Mouse (Mus musculus): Measurements from ENCODE around the gene Prkd2.

The Prkd2 gene

DNA sequence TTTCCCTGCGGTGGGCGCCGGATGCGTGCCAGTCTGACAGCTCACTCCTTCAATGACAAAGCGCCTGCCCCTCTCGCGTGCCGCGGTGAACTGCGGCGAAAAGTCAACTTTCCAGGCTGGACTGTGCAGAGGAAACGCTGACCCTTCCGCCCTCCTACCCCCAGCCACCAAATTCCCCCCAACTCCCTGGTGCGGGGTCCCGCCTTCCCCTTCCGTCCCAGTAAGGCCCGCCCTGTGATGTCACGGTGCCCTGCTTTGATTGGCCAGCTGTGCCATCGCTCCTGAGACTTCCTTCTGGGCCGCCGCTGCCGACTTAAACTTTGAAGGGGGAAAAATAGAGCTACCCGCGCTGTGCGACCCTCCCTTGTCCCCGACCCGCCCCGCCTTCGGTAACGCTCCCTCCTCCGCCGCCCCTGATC, at the start of gene Prkd2:
Gene Prkd2, plus strand, starts transcription at position 258 of the 419 bp plus-strand sequence.
- DNase-seq (ENCODE audit: low spot score in 2 of 2) = peak; percentile 90 to 92

DNA sequence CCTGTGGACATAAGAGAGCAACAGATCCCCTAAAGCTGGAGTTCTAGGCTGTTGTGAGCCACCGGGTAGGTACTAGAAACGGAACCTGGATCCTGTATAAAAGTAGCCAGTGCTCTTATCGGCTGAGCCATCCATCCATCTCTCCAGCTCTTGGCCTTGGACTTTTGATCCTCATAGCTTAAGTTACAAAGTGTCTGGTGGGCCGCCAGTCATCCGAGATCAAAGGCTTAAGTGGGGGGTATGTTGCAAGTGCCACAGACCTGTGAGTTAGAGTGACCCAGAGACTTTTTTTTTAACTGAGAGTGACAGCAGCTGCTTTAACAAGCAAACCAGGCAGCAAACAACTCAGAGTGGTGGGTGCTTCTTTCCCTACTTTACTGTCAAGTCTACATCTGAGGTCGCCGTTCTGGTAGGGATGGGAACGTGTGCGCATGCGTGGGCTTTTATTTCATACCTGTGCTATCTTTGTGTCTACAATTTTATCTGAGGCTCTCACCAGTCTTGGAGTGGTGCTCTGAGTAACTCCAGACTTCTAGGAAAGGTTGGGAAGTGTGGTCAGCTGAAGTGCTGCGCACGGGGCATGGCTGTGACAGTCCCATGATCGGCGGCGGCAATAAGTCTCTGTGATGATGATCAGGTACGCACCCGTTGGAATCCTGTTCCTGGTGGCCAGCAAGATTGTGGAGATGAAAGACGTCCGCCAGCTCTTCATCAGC, 49.5 kb upstream of the Prkd2 start:
- DNase-seq (ENCODE audit: low spot score in 2 of 2) = no peak

DNA sequence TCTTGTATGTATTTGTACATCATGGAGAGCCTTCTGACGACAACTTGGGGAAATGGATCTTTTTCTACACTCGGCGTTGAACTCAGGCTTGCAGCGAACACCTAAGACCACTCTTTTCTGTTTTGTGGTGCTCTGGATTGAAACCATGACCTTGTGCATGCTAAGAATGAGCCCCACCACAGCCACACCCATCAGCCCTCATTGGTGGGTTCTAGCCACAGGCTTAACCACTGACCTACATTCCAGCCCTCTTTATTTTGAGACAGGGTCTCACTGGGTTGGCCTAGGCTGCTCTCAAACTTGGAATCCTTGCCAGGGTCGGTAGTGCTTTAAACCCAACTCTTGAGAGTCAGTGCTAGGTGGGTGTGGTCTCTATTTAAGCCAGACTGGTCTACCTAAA, 47.8 kb upstream of the Prkd2 start:
- no peak for DNase-seq (ENCODE audit: low spot score in 2 of 2)

DNA sequence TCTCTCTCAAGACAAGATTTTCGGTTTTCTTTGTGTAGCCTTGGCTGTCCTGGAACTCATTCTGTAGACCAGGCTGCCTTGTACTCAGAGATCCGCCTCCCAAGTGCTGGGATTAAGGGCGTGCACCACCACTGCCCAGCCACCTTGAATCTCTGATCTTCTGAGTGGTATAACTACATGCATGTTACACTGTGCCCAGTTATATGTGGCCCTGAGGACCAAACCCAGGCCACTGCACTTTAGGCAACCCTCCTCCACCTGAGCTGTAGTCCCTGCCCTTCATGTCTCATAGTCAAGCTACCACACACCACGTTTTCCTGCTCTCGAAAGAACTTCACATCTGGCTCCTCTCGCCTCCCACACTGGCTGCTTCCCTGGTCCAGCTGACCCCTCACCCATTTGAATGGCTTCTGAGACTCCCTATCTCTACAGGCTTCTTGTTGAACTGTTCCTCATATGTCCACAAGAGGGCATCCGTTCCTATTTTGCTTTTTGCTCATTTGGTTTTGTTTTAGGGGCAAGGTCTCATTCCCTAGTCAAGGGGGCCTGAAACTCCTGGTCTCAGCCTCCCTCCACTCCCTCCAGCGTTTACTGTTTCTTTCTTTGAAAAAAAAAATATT, 38.2 kb upstream of the Prkd2 start:
- DNase-seq (ENCODE audit: low spot score in 2 of 2) = no peak

DNA sequence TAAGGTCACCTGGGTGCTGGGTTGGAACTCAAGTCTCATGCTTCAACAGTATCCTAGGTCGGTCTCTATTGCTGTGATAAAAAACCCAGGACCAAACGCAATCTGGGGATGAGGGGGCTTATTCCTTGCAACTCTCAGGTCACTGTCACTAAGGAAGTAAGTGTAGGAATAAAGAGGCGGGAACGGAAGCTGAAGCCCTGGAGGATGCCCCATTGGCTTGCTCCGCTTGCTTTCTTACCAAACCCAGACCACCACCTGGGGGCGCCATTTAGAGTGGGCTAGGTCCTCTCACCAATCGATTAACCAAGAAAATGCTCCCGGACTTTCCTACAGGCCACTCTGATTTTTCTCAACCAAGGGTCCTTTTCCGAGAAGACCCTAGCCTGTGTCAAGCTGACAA, 34.8 kb upstream of the Prkd2 start:
- peak in 1 of 2 experiments; percentile 51 for DNase-seq (ENCODE audit: low spot score in 2 of 2)

DNA sequence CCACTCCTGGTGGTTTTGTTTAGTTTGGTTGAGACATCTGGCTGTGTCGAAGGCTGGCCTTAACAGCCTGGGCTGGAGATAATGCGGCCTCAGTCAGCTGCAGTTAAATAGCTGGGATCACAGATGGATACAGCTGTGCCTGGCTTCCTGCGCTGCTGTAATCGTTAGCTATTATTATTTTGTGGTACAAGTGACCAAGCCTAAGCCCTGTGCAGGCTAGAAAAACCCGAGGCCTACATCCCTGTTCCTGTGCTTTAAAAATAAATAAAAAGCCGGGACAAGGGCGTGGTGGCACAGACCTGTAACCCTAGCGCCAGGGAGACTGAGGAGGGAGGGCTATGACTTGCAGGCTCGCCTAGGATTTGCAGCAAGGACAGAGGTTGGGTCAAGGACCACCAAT, 34.1 kb upstream of the Prkd2 start:
- DNase-seq (ENCODE audit: low spot score in 2 of 2) = no peak

DNA sequence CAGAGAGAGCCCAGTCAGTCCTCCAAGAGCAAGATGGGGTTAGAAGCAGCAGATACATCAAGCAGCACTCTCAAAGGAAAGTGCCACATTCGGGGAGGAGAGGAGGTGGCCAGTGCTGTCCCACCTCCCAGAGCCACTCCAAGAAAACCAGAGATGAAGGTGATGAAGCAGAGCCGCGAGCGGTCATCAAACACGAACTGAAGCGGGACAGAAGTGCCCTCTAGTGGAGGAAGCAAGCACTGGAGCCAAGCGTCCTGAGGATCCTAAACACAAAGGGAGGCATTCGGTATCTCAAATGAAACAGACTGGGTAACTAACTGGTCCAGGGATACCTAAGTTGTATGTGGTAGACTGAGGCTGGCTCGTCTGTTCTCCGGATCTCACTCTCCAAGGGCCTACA, 33.0 kb upstream of the Prkd2 start:
- DNase-seq (ENCODE audit: low spot score in 2 of 2) = peak; percentile 56 to 74

DNA sequence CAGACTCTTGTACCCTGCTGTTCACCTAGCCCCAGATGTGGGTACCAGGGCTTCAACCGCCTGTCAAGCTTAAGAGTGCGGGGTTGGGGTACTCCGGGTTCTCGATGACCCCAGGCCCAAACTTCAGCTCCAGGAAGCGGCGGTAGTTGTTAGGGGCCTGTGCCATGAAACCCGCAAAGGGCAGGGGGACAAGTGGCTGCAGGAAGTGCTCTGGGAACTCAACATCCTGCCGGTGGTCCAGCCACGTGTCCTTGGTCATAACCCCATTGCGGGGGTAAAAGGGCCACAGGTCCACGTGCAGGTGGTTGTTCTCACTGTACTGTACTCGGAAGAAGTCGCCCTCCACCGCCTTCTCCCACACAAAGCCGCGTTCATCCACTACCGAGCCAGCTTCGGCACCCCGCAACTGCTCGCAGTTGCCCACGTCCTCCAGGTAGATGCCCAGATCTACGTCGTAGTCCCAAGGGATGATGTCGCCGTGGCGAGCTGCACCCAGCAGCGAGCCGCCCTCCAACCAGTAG, 32.2 kb upstream of the Prkd2 start:
- no peak for DNase-seq (ENCODE audit: low spot score in 2 of 2)

DNA sequence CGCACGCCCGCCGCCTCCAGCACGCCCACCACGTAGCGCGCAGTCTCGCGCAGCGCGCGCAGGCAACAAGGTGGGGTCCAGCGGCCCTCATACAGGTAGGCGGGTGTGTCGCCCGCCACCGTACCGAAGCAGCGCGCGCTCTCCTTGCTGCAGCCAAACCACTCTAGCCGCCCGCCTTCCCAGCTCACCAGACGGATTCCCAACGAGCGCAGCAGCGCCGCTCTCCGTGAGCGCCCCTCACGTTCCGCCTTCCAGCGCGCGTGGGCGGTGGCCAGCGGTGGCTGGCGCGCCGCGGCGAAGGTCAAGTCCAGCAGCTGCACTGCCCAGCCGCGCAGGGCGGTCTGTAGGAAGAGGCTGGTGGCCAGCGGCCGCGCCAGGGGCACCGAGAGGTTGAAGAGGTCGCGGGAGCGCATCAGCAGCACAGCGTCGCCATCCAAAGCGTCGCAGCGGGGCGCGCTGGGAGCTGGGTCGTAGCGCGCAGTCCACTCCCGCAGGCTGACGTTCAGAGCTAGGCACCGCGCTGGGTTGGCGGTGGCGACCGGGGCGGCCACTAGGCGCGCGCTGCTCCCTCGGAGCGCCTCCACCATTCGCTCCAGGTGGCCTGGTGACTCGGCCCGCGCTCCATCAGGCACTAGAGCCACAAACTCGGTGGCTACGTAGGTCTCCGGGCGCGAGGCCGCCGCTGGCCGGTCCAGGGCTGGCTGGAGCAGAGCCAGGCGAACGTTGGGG, 31.6 kb upstream of the Prkd2 start:
- DNase-seq (ENCODE audit: low spot score in 2 of 2) = no peak

DNA sequence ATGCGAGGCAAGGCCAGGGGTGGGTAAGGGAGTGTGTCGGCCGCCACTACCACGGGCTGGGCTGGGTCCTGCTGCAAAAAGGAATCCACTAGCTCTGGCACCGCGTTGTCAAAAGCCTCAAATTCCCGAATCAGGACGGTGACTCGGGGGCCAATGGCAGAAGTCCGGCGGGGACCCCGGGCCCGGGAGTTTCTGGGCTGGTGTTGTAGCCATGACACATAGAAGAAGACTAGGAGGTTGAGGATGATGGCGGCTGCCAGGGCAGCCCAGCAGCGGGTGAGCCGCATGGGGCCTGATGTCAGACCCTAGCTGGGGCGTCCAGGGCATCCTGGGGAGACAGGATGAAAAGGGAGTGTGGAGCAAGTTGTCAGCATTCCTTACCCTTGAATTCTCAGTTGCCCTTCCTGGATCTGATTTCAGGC, 31.0 kb upstream of the Prkd2 start:
- no peak for DNase-seq (ENCODE audit: low spot score in 2 of 2)

DNA sequence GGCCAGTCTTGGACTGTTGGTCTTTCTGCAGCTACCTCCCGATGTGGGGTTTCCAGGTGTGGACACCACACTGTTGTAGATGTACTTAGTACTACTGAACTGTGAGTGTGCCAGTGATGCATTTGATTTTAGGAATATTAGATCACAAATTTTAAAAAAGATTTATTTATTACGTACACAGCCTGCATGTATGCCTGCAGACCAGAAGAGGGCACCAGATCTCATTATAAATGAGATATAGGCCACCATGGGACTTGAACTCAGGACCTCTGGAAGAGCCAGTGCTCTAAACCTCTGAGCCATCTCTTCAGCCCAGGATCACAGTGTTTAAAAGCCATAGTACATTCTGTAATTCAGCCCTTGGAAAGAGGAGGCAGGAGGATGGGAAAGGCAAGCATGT, 30.2 kb upstream of the Prkd2 start:
- no peak for DNase-seq (ENCODE audit: low spot score in 2 of 2)

DNA sequence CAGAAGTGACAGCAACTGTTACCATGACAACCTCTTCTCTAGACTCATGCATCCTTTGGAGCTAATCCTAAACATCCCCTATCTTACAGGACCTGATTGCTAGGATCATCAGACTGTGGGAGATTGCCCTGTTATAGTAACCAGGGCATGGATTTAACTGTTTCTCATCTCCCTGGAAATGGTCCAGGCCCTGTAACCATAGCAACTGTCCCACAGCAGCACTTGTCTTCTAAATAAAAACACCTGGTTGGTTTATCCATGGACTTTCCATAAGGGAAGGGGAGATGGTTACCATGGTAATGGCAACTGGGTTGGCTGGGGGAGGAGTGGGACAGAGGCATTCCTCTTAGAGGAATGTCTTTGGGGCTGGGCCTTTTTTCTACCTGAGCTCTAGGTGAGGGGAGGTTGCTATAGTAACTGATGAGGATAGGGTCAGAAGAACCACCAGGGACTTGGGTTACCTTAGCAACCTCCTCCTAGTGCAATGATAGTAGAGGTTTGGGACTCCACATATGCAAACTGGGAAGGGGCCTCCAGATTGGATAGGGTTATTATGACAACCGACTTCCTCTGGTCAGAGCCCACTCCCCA, 27.3 kb upstream of the Prkd2 start, which contains the start of gene Strn4:
Gene Strn4, plus strand, starts transcription at position 539 of the 591 bp plus-strand sequence.
- DNase-seq (ENCODE audit: low spot score in 2 of 2) = no peak

DNA sequence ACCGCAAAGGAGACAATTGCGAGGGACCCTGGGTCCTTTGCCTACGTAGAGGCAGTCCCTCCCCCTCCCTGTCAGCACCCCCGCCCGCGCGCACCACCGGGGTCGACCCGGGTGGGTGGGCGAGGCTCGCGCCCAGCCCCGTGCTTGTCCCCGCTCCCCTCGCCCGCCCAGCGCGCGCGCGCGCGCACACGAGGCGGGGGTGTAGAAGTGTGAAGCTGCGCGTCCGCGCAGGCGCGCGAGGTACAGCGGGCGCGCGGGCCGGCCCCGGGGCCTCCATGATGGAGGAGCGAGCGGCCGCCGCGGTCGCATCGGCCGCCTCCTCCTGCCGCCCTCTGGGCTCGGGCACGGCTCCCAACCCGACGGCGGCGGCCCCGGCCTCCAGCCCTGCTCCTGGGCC, 26.6 kb upstream of the Prkd2 start:
- DNase-seq (ENCODE audit: low spot score in 2 of 2) = peak in 1 of 2 experiments; percentile 84

DNA sequence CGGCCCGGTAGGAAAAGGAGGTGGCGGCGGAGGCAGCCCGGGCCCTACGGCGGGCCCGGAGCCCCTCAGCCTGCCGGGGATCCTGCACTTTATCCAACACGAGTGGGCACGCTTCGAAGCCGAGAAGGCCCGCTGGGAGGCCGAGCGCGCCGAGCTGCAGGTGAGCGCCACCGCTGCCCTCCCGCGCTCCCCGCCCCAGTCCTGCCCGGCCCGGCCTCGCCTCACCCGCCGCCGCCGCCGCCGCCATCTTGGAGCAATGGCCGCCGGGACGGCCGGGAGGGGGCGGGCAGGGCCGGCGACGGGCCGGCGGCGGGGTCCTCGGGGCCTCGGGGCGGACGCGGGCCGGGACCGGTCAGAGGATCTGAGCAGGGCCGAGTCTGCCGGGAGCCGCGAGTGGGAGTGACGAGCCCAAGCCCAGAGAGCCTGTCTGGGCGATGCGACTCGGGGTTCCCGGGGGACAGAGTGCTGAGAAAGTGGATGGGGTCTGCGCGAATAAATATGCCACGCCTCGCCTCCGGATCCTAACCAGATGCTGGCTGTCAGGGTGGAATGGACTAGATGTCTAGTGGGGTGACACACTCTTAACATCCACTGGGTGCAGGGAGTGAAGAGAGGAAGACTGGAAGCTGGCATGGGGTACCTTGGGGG, 26.1 kb upstream of the Prkd2 start, which contains the start of gene Fkrp:
Gene Fkrp, minus strand, starts transcription at position 258 of the 648 bp plus-strand sequence.
- DNase-seq (ENCODE audit: low spot score in 2 of 2) = peak; percentile 78 to 80

DNA sequence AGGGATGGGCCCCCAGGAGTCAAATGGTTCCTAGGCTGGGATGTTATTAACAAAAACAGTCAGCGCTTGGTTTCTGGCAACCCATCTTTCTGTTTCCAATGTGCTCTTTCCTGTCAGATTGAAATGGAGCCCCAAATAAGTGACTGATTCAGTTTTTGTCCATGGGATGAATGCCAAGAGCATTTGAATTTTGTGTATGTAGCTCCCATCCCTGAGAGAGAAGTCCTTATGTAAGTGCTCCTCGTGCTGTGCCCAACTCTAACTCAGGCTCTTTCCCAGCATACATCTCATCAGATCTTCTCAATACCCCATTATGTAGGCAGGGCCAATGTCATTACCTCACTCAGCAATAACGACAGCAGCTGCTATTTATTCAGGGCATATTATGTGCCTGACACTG, 25.0 kb upstream of the Prkd2 start:
- no peak for DNase-seq (ENCODE audit: low spot score in 2 of 2)

DNA sequence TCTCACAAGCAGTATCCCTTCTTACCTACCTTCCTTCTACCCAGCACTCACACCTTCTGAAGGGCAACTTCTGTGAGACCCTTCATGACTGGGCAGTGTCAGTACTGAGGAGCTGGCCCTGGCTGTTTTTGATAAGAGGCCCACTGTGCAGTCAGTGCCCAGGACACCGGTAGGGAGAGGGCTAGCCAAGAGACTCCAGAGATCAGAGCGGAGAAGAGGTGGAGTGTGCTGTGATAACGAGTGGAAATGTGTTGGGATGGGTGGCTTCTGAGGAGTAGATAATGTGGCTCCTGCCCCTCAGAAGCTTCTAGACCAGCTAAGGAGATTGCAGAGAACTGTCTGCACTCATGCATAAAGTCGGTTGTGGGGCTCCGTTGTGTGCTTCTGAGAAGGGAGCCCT, 22.9 kb upstream of the Prkd2 start:
- no peak for DNase-seq (ENCODE audit: low spot score in 2 of 2)

DNA sequence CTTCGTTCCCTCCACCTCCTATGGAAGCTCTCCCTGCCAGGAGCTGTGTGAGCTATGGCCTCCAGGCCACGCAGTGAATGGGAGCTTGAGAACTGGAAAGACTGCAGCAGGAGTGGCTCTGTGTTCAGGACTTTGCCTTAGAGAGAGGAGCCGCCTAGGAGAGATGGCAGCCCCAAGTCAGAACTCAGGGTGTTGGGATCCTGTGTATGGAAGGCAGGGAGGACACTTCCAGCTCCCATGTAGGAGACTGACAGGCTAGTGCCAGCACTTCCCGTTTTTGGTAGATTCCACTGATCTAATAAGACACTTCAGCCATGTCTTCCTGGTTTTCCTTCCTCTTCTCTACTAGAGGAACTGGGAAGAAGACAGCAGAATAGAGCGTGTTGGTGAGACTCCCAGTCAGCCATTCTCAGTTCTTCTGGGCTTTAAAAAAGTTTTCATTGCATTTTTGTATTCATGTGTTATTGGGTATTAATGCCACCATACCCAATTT, 22.4 kb upstream of the Prkd2 start:
- DNase-seq (ENCODE audit: low spot score in 2 of 2) = no peak

DNA sequence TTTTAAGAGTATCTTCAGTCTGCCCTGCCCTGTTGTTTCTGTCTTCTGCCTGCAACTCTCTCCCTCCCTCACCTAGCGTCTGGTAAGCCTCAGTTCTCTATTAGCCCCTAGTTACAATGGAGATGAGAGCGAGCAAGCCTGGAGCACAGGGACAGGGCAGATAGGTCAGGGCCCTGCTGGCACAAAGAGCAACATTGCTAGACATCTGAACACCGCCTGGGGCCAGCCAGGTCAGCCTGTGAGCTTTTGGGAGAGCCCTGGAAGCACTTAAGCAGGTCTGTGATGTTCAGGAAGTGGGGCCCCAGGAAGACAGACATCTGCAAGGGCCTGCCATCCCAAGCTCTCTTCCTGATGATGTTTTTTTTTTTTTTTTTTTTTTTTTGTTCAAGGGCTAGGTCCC, 21.6 kb upstream of the Prkd2 start:
- no peak for DNase-seq (ENCODE audit: low spot score in 2 of 2)

DNA sequence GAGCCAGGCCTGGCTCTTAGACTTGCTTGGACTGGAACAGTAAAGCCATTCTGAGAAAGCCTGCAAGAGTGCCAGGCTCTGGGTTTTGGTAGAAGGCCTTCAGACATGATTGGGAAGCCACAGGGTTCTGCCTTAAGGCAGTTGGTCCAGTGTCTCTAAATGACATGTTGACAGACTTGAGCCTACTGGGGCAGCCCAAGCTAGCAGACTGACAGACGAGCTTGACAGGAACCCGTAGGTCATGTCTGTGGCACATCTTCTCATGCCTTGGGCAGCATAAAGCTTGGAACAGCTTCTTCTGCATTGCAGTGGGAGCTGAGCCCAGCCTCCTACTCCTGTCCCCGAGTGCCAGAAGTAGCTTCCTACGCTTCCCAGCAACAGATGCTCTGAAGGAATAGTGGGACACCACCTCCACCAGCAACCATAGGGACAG, 21.0 kb upstream of the Prkd2 start:
- DNase-seq (ENCODE audit: low spot score in 2 of 2) = no peak

DNA sequence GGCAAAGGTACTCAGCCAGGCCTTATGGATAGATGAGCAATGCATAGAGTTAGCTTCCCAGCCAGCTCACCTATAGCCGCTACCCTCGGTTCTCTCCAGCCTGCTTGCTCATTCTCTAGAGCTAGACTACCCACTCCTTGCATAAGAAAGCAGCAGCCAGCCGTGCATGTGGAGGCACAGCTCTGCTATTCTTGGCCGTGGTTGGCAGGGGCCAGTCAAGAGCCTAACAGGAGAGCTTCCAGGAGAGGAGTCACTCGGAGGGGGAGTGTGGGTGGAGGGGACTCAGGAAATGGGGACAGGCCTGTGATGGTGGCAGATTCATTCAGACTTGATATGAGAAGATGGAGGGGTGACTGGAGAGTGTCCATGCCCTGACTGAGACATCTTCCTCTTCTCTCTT, 19.0 kb upstream of the Prkd2 start:
- no peak for DNase-seq (ENCODE audit: low spot score in 2 of 2)

DNA sequence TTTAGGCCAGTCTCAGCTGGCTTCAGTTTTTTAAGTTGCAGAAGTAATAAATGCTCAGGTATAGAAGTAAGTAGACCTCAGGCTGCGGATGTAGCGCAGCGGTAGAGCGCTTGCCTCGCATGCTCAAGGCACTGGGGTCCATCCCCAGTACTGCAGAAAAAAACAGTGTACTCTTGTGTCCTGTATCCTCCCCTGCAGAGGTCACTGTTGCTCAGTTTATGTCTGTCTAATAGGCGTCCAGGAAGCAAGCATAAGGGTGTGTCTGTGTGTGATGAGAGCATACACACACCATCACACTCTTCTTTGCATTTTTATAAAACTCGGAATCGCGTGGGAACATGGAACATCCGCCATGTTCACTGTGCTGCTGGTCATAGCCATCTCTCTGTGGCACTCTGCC, 16.9 kb upstream of the Prkd2 start:
- peak in 1 of 2 experiments; percentile 68 for DNase-seq (ENCODE audit: low spot score in 2 of 2)

Measured in spleen, postnatal 10 days (tissue).